Mouse (Mus musculus): Measurements from ENCODE around the gene Tkt.

- no peak for TF ChIP-seq CTCF (IDR thresholded peaks at IDR 0.05; ENCODE audit: low read depth, low read length)
- no peak for TF ChIP-seq POLR2A (IDR thresholded peaks at IDR 0.05; ENCODE audit: insufficient read depth, low read length)
These were observed 22.1 kb downstream of the Tkt start for GRCm38 (mm10) chr14:30570303-30570702.
